ENCODE assay signal across 14 mouse cellular contexts in the genomic region with DNA sequence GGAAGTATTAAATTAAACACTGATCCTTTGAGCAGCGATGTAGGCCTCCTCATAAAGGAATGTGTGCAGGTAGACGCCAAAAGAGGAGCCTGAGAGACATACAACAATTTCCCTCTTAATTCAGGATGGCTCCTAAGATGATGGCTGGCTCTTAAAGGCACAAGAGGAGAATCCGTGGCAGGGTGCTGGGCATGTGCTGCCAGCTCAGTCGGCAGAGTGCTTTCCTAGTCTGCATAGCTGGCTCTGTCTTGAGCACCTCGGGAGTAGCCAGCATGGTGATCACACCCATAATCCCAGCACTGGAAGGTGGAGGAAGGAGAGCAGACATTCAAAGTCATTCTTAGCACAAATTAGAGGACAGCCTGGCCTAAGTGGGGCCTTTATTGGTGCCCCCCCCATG. TPM values are rescaled to one million over a fixed set of nuclear protein-coding genes. Genes with fewer than 3 reads are reported as not detected.
DNase-seq lines count a peak whose midpoint lies in the region; ATAC-seq and TF ChIP-seq lines count a peak whose summit lies in the region.
"Had no signal": no experiment of that assay in that cellular context is flagged by ENCODE, and none has a peak within 500 bp of the region (broad histone marks: within the 10 kb centered on the region; RNA-seq: fewer than 3 reads in every experiment).

No protein-coding gene starts in this region.

- 0 out of 2 replicates have a peak overlapping the region, but pooled peaks have one; percentile 29 for H3K27ac ChIP-seq in forebrain, postnatal 0 days (ENCODE audit: low read depth, low read length)
- no peak overlapping the region for H3K27ac ChIP-seq in forebrain, embryonic 11.5 days (ENCODE audit: low read depth, low read length)
- 0 out of 2 replicates have a peak overlapping the region, but pooled peaks have one; percentile 25 for H3K27ac ChIP-seq in hindbrain, embryonic 12.5 days
- H3K27ac ChIP-seq in hindbrain, embryonic 10.5 days: no peak overlapping the region
- H3K27ac ChIP-seq in spleen, adult 2 months (ENCODE audit: insufficient read depth, low read length): peak overlapping the region; percentile 94
- H3K27ac ChIP-seq in hindbrain, postnatal 0 days: peak overlapping the region; percentile 57

- no peaks in the 10 kb centered on the region for H3K4me1 ChIP-seq in forebrain, postnatal 0 days (ENCODE audit: insufficient read depth)
- H3K4me1 ChIP-seq in forebrain, embryonic 11.5 days (replicated peaks; ENCODE audit: control insufficient read depth, insufficient read depth, low read length): no peaks in the 10 kb centered on the region
- H3K4me1 ChIP-seq in hindbrain, embryonic 12.5 days: peaks cover 8% of the 10 kb centered on the region; the same call in 1 of the 2 replicates
- no peaks in the 10 kb centered on the region for H3K4me1 ChIP-seq in hindbrain, embryonic 10.5 days (replicated peaks)
- peaks cover 50% of the 10 kb centered on the region for H3K4me1 ChIP-seq in spleen, adult 2 months (ENCODE audit: control insufficient read depth, insufficient read depth, insufficient read length)
- H3K4me1 ChIP-seq in hindbrain, postnatal 0 days (ENCODE audit: insufficient read depth, low read length): no peaks in the 10 kb centered on the region

- TF ChIP-seq POLR2A in spleen, adult 2 months (IDR thresholded peaks at IDR 0.05; ENCODE audit: low read depth, low read length): no peak

- ATAC-seq in forebrain, postnatal 0 days: no peak
- ATAC-seq in forebrain, embryonic 11.5 days (replicated peaks; ENCODE audit: low FRiP score): no peak
- no peak for ATAC-seq in hindbrain, embryonic 12.5 days (ENCODE audit: low FRiP score)
- ATAC-seq in hindbrain, postnatal 0 days: no peak

- 82% methylated on average over 5 of the region's 5 CpGs for WGBS in forebrain, postnatal 0 days
- 89% methylated on average over 5 of the region's 5 CpGs for WGBS in forebrain, embryonic 11.5 days
- 91% methylated on average over 5 of the region's 5 CpGs for WGBS in hindbrain, embryonic 12.5 days
- WGBS in hindbrain, embryonic 10.5 days: 89% methylated on average over 5 of the region's 5 CpGs
- 72% methylated on average over 5 of the region's 5 CpGs for WGBS in spleen, adult 2 months
- 78% methylated on average over 5 of the region's 5 CpGs for WGBS in hindbrain, postnatal 0 days

- no peak overlapping the region for H3K9ac ChIP-seq in forebrain, postnatal 0 days
- H3K9ac ChIP-seq in forebrain, embryonic 11.5 days (ENCODE audit: low read length): no peak overlapping the region
- H3K9ac ChIP-seq in hindbrain, embryonic 12.5 days: no peak overlapping the region
- no peak overlapping the region for H3K9ac ChIP-seq in hindbrain, postnatal 0 days (replicated peaks; ENCODE audit: low read length)
- H3K9ac ChIP-seq: lung, embryonic 14.5 days had no signal

- no peaks in the 10 kb centered on the region for H3K9me3 ChIP-seq in forebrain, postnatal 0 days (ENCODE audit: low read length)
- no peaks in the 10 kb centered on the region for H3K9me3 ChIP-seq in forebrain, embryonic 11.5 days (ENCODE audit: control insufficient read depth, low read length)
- no peaks in the 10 kb centered on the region for H3K9me3 ChIP-seq in hindbrain, embryonic 12.5 days (replicated peaks)
- H3K9me3 ChIP-seq in hindbrain, embryonic 10.5 days: no peaks in the 10 kb centered on the region
- no peaks in the 10 kb centered on the region for H3K9me3 ChIP-seq in hindbrain, postnatal 0 days (ENCODE audit: low read length)
- H3K9me3 ChIP-seq: G1E had no signal

- no peak overlapping the region for H3K4me2 ChIP-seq in forebrain, postnatal 0 days (ENCODE audit: low read depth)
- no peak overlapping the region for H3K4me2 ChIP-seq in forebrain, embryonic 11.5 days (ENCODE audit: low read depth, low read length, severe bottlenecking)
- H3K4me2 ChIP-seq in hindbrain, embryonic 12.5 days (replicated peaks): no peak overlapping the region
- no peak overlapping the region for H3K4me2 ChIP-seq in hindbrain, postnatal 0 days (ENCODE audit: low read depth, low read length)
- H3K4me2 ChIP-seq: lung, embryonic 14.5 days had no signal

- no peak for DNase-seq in forebrain, postnatal 0 days
- DNase-seq in forebrain, embryonic 11.5 days (ENCODE audit: low spot score): no peak
- no peak for DNase-seq in hindbrain, embryonic 10.5 days (ENCODE audit: low spot score)
- no peak for DNase-seq in spleen, adult 2 months (ENCODE audit: low read depth in 1 of 2, low spot score in 2 of 2)
- DNase-seq in spleen, adult 18-20 months: no peak
- no peak for DNase-seq in hindbrain, postnatal 0 days (ENCODE audit: low spot score)
- no peak for DNase-seq in B cell, adult 2 months

- H3K4me3 ChIP-seq in forebrain, postnatal 0 days (ENCODE audit: low read depth, low read length): no peak overlapping the region
- no peak overlapping the region for H3K4me3 ChIP-seq in forebrain, embryonic 11.5 days (ENCODE audit: low read depth, low read length)
- H3K4me3 ChIP-seq in hindbrain, embryonic 12.5 days: no peak overlapping the region
- no peak overlapping the region for H3K4me3 ChIP-seq in hindbrain, embryonic 10.5 days
- H3K4me3 ChIP-seq in spleen, adult 2 months (ENCODE audit: extremely low read depth, insufficient read depth, insufficient read length): no peak overlapping the region
- H3K4me3 ChIP-seq in hindbrain, postnatal 0 days (ENCODE audit: low read length): no peak overlapping the region

- TF ChIP-seq CTCF in forebrain, postnatal 0 days (IDR thresholded peaks at IDR 0.05; ENCODE audit: low read depth): no peak
- no peak for TF ChIP-seq CTCF in spleen, adult 2 months (IDR thresholded peaks at IDR 0.05; ENCODE audit: extremely low read depth, insufficient read depth, insufficient read length, insufficient replicate concordance)
- TF ChIP-seq CTCF in hindbrain, postnatal 0 days (IDR thresholded peaks at IDR 0.05; ENCODE audit: low read depth): no peak

- no peaks in the 10 kb centered on the region for H3K27me3 ChIP-seq in forebrain, postnatal 0 days (ENCODE audit: insufficient read depth, low read length)
- no peaks in the 10 kb centered on the region for H3K27me3 ChIP-seq in forebrain, embryonic 11.5 days (ENCODE audit: control insufficient read depth, insufficient read depth, low read length)
- no peaks in the 10 kb centered on the region for H3K27me3 ChIP-seq in hindbrain, embryonic 12.5 days
- H3K27me3 ChIP-seq in hindbrain, embryonic 10.5 days (ENCODE audit: insufficient read depth, poor library complexity, severe bottlenecking): no peaks in the 10 kb centered on the region
- no peaks in the 10 kb centered on the region for H3K27me3 ChIP-seq in spleen, adult 2 months (ENCODE audit: control insufficient read depth, insufficient read depth, low read length)
- no peaks in the 10 kb centered on the region for H3K27me3 ChIP-seq in hindbrain, postnatal 0 days (ENCODE audit: insufficient read depth, low read length)

- H3K36me3 ChIP-seq in forebrain, postnatal 0 days (ENCODE audit: insufficient read depth): peaks cover 73% of the 10 kb centered on the region
- peaks cover 12% of the 10 kb centered on the region for H3K36me3 ChIP-seq in forebrain, embryonic 11.5 days (ENCODE audit: control insufficient read depth, insufficient read depth, low read length)
- H3K36me3 ChIP-seq in hindbrain, embryonic 12.5 days: peaks cover 77% of the 10 kb centered on the region
- H3K36me3 ChIP-seq in hindbrain, embryonic 10.5 days: peaks cover 95% of the 10 kb centered on the region
- H3K36me3 ChIP-seq in spleen, adult 2 months (ENCODE audit: control insufficient read depth, insufficient read depth, low read length): peaks cover 14% of the 10 kb centered on the region
- H3K36me3 ChIP-seq in hindbrain, postnatal 0 days (ENCODE audit: insufficient read depth, low read length): peaks cover 44% of the 10 kb centered on the region

RNA-seq across cellular contexts. Expression of a gene that starts 23.2 kb away (rescaled TPM):
- total RNA-seq in forebrain, postnatal 0 days (2014; rRNA removed): 197 and 223 TPM in 2 replicates
- 117 and 134 TPM in 2 replicates for polyA plus RNA-seq in forebrain, postnatal 0 days (2015; fragmentation: Nextera tagmentation; extraction: Ambion mirVana)
- polyA plus RNA-seq in forebrain, embryonic 11.5 days (2014; fragmentation: Nextera tagmentation; extraction: Ambion mirVana): 139 and 144 TPM in 2 replicates
- polyA plus RNA-seq in hindbrain, embryonic 12.5 days (2016; fragmentation: Nextera tagmentation; extraction: Ambion mirVana): 195 and 215 TPM in 2 replicates
- polyA plus RNA-seq in hindbrain, embryonic 10.5 days (2016; fragmentation: Nextera tagmentation; extraction: Ambion mirVana): 72.2 and 106 TPM in 2 replicates
- polyA plus RNA-seq in spleen, adult 2 months (2012; rRNA removed): 67.8 and 84.5 TPM in 2 replicates
- total RNA-seq in hindbrain, postnatal 0 days (2014; rRNA removed): 174 and 181 TPM in 2 replicates
- polyA plus RNA-seq in hindbrain, postnatal 0 days (2015; fragmentation: Nextera tagmentation; extraction: Ambion mirVana): 112 and 120 TPM in 2 replicates

RNA-seq across cellular contexts. Expression of a gene that starts 24.4 kb away (rescaled TPM):
- total RNA-seq in forebrain, postnatal 0 days (2014; rRNA removed): 118 and 129 TPM in 2 replicates
- 95.9 and 108 TPM in 2 replicates for polyA plus RNA-seq in forebrain, postnatal 0 days (2015; fragmentation: Nextera tagmentation; extraction: Ambion mirVana)
- 41.5 and 47.9 TPM in 2 replicates for polyA plus RNA-seq in forebrain, embryonic 11.5 days (2014; fragmentation: Nextera tagmentation; extraction: Ambion mirVana)
- polyA plus RNA-seq in hindbrain, embryonic 12.5 days (2016; fragmentation: Nextera tagmentation; extraction: Ambion mirVana): 60.8 and 61.4 TPM in 2 replicates
- polyA plus RNA-seq in hindbrain, embryonic 10.5 days (2016; fragmentation: Nextera tagmentation; extraction: Ambion mirVana): 46.7 and 48.0 TPM in 2 replicates
- polyA plus RNA-seq in spleen, adult 2 months (2012; rRNA removed): 24.1 and 29.4 TPM in 2 replicates
- 98.1 and 105 TPM in 2 replicates for total RNA-seq in hindbrain, postnatal 0 days (2014; rRNA removed)
- polyA plus RNA-seq in hindbrain, postnatal 0 days (2015; fragmentation: Nextera tagmentation; extraction: Ambion mirVana): 75.8 and 76.3 TPM in 2 replicates

RNA-seq across cellular contexts. Expression of a gene that starts 24.6 kb away (rescaled TPM):
- 82.2 and 90.1 TPM in 2 replicates for total RNA-seq in forebrain, postnatal 0 days (2014; rRNA removed)
- polyA plus RNA-seq in forebrain, postnatal 0 days (2015; fragmentation: Nextera tagmentation; extraction: Ambion mirVana): 158 and 159 TPM in 2 replicates
- 151 TPM in 2 replicates for polyA plus RNA-seq in forebrain, embryonic 11.5 days (2014; fragmentation: Nextera tagmentation; extraction: Ambion mirVana)
- 102 and 104 TPM in 2 replicates for polyA plus RNA-seq in hindbrain, embryonic 12.5 days (2016; fragmentation: Nextera tagmentation; extraction: Ambion mirVana)
- polyA plus RNA-seq in hindbrain, embryonic 10.5 days (2016; fragmentation: Nextera tagmentation; extraction: Ambion mirVana): 144 and 147 TPM in 2 replicates
- polyA plus RNA-seq in spleen, adult 2 months (2012; rRNA removed): 19.8 and 21.2 TPM in 2 replicates
- 73.9 and 98.9 TPM in 2 replicates for total RNA-seq in hindbrain, postnatal 0 days (2014; rRNA removed)
- polyA plus RNA-seq in hindbrain, postnatal 0 days (2015; fragmentation: Nextera tagmentation; extraction: Ambion mirVana): 135 and 140 TPM in 2 replicates

RNA-seq across cellular contexts. Expression of a gene that starts 34.8 kb away (rescaled TPM):
- 0.24 and 0.69 TPM in 2 replicates for total RNA-seq in forebrain, postnatal 0 days (2014; rRNA removed)
- 0.10 and 0.42 TPM in 2 replicates for polyA plus RNA-seq in forebrain, postnatal 0 days (2015; fragmentation: Nextera tagmentation; extraction: Ambion mirVana)
- 0.24 TPM in 1 of 2 replicates, not detected in the other for polyA plus RNA-seq in forebrain, embryonic 11.5 days (2014; fragmentation: Nextera tagmentation; extraction: Ambion mirVana)
- 0.43 TPM in 1 of 2 replicates, not detected in the other for polyA plus RNA-seq in hindbrain, embryonic 12.5 days (2016; fragmentation: Nextera tagmentation; extraction: Ambion mirVana)
- polyA plus RNA-seq in hindbrain, embryonic 10.5 days (2016; fragmentation: Nextera tagmentation; extraction: Ambion mirVana): 0.55 TPM in 1 of 2 replicates, not detected in the other
- polyA plus RNA-seq in spleen, adult 2 months (2012; rRNA removed): 15.2 and 17.1 TPM in 2 replicates
- total RNA-seq in hindbrain, postnatal 0 days (2014; rRNA removed): 0.58 and 2.3 TPM in 2 replicates
- 0.55 and 0.66 TPM in 2 replicates for polyA plus RNA-seq in hindbrain, postnatal 0 days (2015; fragmentation: Nextera tagmentation; extraction: Ambion mirVana)
- total RNA-seq: G1E; hematopoietic stem cell, adult 5-6 weeks; megakaryocyte, adult 5-6 weeks; monocyte, adult 5-6 weeks had no signal
- polyA plus RNA-seq: C2C12, G1E had no signal

RNA-seq across cellular contexts. Expression of a gene that starts 58.1 kb away (rescaled TPM):
- 694 and 855 TPM in 2 replicates for total RNA-seq in forebrain, postnatal 0 days (2014; rRNA removed)
- polyA plus RNA-seq in forebrain, postnatal 0 days (2015; fragmentation: Nextera tagmentation; extraction: Ambion mirVana): 844 and 972 TPM in 2 replicates
- polyA plus RNA-seq in forebrain, embryonic 11.5 days (2014; fragmentation: Nextera tagmentation; extraction: Ambion mirVana): 620 and 659 TPM in 2 replicates
- polyA plus RNA-seq in hindbrain, embryonic 12.5 days (2016; fragmentation: Nextera tagmentation; extraction: Ambion mirVana): 836 and 860 TPM in 2 replicates
- polyA plus RNA-seq in hindbrain, embryonic 10.5 days (2016; fragmentation: Nextera tagmentation; extraction: Ambion mirVana): 866 and 958 TPM in 2 replicates
- 376 and 451 TPM in 2 replicates for polyA plus RNA-seq in spleen, adult 2 months (2012; rRNA removed)
- 565 and 585 TPM in 2 replicates for total RNA-seq in hindbrain, postnatal 0 days (2014; rRNA removed)
- polyA plus RNA-seq in hindbrain, postnatal 0 days (2015; fragmentation: Nextera tagmentation; extraction: Ambion mirVana): 1,081 and 1,089 TPM in 2 replicates

Comparison
In these comparisons a context has a peak if more than half of its experiments do, and no peak if none do; other contexts are left out.
1. H3K27ac ChIP-seq: peak in forebrain, postnatal 0 days (single experiment), hindbrain, embryonic 12.5 days (single experiment), spleen, adult 2 months (single experiment) and hindbrain, postnatal 0 days (single experiment); none in forebrain, embryonic 11.5 days (single experiment) and hindbrain, embryonic 10.5 days (single experiment).